Mouse (Mus musculus): ENCODE data around the gene Wwox.

Wwox gene

GRCm38 (mm10) chr8:114439334-114440204, at the start of gene Wwox:
Gene Wwox, plus strand, starts transcription at chr8:114439655.
- in situ Hi-C loops (cut with MboI, MseI), result loop anchor here (5.0 kb wide), 1 partner anchor 362 kb away; no protein-coding TSS in a partner anchor

DNA sequence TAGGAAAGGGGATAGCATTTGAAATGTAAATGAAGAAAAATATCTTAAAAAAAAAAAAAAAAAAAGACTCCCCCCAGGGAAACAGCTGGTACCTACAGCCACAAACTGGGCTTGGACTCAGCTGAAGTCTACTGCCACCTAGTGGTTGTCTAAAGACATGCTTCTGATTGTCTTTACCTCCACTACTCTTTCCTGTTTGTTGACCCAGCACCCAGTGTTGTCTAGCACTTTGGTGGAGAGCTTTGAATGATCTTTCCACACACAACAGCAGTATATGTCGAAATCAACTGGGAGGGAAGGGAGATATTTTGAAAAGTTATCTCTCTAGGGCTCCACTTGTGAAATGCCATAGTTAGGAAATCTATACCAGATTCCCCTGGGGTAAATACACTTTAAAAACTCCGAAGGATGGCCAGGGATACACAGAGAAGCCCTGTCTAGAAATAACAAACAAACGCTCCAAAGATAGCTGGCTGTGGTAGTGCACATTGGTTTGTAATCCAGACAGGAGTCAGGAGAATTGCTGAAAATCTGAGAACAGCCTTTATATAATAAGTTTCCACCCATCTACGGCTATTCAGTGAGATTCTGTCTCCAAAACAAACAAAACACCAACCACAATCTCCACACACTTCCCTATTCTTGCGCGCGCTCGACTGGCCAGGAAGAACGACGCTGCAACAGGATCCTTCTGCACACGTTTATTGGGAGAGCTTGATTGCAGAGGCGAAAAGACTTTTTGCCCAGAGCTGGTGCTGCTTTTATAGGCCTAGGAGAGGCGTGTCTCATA, 48.8 kb upstream of the Wwox start:
- in situ Hi-C loops (cut with MboI, MseI), result no loop called here

GRCm38 (mm10) chr8:114398326-114398725, 41.1 kb upstream of the Wwox start:
- in situ Hi-C loops (cut with MboI, MseI), result no loop called here

DNA sequence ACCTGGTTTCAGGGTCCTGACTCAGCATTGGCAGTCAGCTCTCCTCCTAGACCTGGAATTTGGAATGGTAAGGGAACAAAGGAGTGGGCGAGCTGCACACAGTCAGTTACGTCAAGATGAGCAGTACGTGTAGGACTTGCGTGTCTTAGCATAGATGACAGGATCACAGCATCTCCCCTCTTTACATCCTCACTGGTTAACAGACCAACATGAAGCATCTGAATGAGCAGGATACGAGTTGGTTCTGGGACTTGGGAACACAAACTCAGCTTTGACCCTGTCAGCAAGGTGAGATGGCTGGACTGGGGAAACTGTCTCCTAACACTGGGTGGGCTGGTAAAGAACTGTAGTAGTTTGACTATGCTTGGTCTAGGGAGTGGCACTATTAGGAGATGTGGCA, 40.2 kb upstream of the Wwox start:
- in situ Hi-C loops (cut with MboI, MseI), result no loop called here

DNA sequence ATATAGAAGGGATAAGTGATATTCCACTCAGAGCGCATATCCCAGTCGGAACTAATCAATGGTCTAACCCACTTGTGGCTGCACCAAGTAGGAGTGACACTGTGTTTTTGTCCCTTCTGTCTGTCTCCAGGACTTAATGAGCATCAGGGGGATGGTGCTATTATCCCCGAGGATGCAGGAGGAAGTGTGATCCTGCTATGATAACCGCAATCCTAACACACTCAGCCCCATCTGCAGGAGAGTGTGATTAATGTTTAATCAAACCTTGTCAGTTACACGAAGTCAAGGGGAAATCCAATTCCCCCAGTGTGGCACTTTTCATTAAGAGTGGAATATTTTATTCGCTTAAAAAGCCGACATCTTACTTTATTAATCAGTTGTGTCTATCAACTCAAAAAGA, 37.8 kb upstream of the Wwox start:
- in situ Hi-C loops (cut with MboI, MseI), result no loop called here

DNA sequence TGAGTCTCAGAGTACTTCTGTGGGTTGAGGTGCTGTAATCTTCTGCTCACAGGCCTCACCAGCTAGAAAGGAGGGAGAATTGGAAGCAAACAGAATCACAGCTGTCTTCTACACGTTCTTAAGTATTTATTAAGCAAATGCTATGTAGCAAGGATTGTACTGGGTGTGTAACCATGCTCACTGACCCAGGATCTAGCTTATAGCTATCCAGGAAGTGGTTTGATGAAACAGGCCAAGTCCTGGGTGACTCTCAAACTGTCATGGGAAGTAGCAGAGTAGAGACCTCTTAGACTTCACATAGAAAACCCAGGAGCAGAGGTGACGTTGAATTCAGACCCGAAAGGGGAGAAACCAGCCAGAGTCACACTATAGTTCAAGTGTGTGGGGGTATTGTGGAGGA, 28.0 kb upstream of the Wwox start:
- in situ Hi-C loops (cut with MboI, MseI), result no loop called here

GRCm38 (mm10) chr8:114417786-114418185, 21.7 kb upstream of the Wwox start, which contains the start of gene Clec3a:
Gene Clec3a, plus strand, starts transcription at chr8:114418086.
- in situ Hi-C loops (cut with MboI, MseI), result no loop called here

- in situ Hi-C loops (cut with MboI, MseI), result no loop called here
Measured at GRCm38 (mm10) chr8:114418486-114418885, 21.0 kb upstream of the Wwox start.

GRCm38 (mm10) chr8:114418904-114419303, 20.6 kb upstream of the Wwox start:
- in situ Hi-C loops (cut with MboI, MseI), result no loop called here

GRCm38 (mm10) chr8:114421544-114421943, 17.9 kb upstream of the Wwox start:
- in situ Hi-C loops (cut with MboI, MseI), result no loop called here

DNA sequence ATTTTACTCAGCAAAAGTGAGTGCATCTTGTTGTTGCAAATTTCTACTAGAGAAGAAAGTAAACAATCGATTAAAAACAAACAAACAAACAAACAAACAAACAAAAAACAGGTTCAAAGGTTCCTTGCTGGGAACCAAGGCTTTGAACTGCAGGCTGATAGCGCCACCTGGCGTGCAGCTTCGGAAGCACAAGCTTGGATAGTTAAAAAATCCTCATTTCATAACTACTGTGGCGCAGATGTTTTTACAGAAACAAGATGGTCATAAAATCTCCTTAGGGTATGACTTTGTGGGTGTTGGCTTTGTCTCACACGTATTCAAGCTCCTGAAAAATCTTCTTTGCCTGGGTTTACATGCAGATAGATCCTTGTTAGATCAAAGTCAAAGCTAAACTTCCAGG, 1.2 kb upstream of the Wwox start:
- in situ Hi-C loops (cut with MboI, MseI), result loop anchor here (5.0 kb wide), 1 partner anchor 361 kb away; no protein-coding TSS in a partner anchor

GRCm38 (mm10) chr8:114440205-114440589, 742 bp downstream of the Wwox start:
- in situ Hi-C loops (cut with MboI, MseI), result no loop called here

DNA sequence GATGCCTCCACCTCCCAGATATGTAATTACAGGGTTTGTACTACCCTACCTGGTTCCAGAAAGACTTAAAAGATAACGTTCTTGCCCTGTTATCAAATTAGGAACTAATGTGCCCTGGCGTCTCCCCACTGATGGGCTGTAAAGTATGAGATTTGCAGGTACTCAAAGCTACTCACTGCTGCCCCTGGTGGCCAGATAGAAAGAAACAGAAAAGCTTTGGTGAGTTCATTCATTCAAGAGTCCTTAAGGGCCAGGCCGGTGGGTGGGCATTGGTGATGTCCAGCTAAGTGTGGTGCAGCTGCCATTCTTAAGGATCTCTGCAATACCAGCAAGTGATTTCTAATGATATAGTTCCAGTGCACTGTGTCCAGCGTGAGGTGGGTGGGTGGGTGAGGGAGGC, 2.2 kb downstream of the Wwox start:
- in situ Hi-C loops (cut with MboI, MseI), result no loop called here

GRCm38 (mm10) chr8:114446884-114447283, 7.4 kb downstream of the Wwox start:
- in situ Hi-C loops (cut with MboI, MseI), result loop anchor here (5.0 kb wide), 1 partner anchor 280 kb away; no protein-coding TSS in a partner anchor

GRCm38 (mm10) chr8:114452278-114452677, 12.8 kb downstream of the Wwox start:
- in situ Hi-C loops (cut with MboI, MseI), result no loop called here

DNA sequence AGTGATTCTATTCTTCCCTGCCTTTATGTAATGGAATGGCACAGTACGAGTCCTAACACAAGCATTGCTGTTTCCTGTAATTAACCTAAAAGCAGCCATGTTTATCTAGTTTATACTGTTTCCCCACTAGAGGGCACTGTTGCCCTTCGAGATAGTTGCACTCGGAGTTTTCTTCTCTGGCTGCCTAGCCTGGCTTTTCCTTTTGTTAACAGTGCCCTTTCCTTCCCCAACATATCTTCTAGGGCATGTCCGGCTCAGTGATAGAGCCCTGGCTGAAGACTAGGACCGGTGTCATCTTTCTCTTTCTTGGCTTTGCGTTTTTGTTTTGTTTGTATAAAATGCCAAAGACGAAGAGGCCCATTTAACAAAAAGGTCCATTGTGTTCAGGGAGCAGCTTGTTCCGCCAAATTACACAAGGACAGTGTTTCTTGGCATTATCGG, 13.3 kb downstream of the Wwox start:
- in situ Hi-C loops (cut with MboI, MseI), result no loop called here

GRCm38 (mm10) chr8:114455302-114455701, 15.8 kb downstream of the Wwox start:
- in situ Hi-C loops (cut with MboI, MseI), result no loop called here

GRCm38 (mm10) chr8:114455953-114456352, 16.5 kb downstream of the Wwox start:
- in situ Hi-C loops (cut with MboI, MseI), result no loop called here

GRCm38 (mm10) chr8:114458113-114458784, 18.8 kb downstream of the Wwox start:
- in situ Hi-C loops (cut with MboI, MseI), result no loop called here

DNA sequence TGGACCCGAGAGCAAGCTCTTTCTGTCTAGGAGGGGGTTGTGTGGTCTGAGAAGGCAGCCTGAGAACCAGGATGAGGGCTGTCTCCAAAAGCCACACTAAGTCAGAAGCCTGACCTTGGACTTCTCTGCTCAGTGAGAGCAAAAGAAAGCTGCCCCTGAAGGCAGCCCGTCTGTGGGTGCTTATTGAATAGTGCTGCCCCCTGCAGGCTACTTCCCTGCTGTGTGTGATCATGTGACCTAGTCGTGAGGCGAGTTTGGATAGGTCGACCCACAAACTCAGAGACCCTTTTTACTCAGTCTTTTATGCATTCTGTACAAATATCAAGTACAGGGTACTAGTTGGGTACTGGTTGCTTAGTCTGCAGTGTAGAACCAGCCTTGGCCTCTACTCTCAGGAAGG, 21.1 kb downstream of the Wwox start:
- in situ Hi-C loops (cut with MboI, MseI), result no loop called here

DNA sequence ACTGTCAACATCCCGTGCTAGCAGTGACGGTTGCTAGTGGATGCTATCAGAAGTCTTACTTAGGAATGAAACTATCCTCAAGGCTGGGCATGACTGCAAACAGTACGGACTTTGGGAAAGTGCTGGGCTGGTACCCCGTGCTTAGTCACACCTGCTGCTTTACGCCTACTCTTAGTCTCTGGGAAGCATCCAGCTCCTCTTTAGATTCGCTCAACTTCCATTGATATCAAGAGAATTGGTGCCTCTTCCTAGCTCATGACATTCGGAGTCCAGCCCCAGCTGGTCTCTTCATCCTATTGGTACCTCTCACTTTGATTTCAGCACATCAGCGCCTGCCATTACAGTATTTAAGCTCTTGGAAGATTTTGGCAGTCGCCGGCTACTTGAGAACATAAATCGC, 23.1 kb downstream of the Wwox start:
- in situ Hi-C loops (cut with MboI, MseI), result no loop called here

- in situ Hi-C loops (cut with MboI, MseI), result no loop called here
Measured at GRCm38 (mm10) chr8:114463305-114463704, 23.9 kb downstream of the Wwox start.
